Mouse (Mus musculus) spleen, embryonic (tissue): ENCODE data around the gene Ntrk3.

Experiments used
- CTCF ChIA-PET: fragments of 350-600 bp; sonication (Branson Sonifier 250); formaldehyde crosslinking; loops from one replicate; lab custom pipeline; 2022; lab: Charles Lee

The Ntrk3 gene

GRCm38 (mm10) chr7:78443373-78444036 is 294.3 kb downstream of the Ntrk3 start:
- CTCF ChIA-PET = no interaction called here

DNA sequence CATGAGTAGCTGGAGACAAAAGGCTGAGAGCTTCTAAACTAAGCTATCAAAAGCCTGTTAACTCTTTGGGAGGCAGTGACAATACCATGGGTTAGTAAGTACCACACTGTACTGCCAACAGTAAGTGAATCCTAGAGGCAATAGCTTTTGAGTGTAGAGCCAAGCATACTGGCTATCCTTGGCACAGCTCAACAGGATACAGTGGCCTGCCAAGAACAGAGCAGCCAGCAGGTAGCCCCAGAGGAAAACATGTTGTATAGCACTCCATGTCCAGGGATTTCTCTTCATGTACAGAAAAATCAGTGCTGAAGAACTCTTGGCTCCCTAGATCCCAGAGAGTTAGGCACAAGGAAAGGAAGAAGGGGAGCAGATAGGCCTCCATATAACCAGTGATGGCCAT is 296.1 kb downstream of the Ntrk3 start:
- CTCF ChIA-PET = no interaction called here

- CTCF ChIA-PET = no interaction called here
Measured at GRCm38 (mm10) chr7:78440896-78441295, 296.9 kb downstream of the Ntrk3 start.

GRCm38 (mm10) chr7:78440476-78440875 is 297.3 kb downstream of the Ntrk3 start:
- CTCF ChIA-PET = no interaction called here

DNA sequence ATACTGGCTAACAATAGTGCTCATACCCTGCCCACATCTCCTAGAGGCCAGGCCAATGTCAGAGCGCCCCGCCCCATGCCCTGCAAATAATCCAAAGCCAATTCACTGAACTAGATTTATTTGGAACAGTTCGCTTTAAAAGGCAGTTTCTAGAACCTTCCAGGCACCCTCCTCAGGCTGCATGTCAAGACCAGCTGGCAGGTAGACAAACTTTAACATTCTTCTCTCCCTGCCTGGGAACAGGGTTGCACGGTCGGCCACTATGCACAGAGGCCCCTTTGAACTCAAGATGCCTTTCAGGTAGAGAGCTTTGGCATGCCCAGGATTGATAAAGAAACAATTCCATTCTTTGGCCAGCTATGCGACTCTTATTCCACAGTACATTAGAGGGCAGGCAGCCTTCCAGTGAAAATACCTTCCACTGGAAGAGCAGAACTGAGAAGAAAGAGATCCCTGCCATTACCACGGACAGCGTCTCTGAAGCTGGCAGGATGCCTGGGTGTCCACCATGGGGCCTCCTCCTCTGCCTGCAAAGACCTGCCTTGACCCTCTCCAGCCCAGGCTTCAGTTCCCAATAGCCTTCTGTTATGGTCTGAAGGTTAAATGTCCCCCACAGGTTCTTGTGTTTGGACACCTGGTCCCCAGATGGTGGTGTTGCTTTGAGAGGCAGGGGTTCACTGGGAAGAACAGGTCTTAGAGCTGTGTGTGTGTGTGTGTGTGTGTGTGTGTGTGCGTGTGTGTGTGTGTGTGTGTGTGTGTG is 298.3 kb downstream of the Ntrk3 start:
- CTCF ChIA-PET = no interaction called here

DNA sequence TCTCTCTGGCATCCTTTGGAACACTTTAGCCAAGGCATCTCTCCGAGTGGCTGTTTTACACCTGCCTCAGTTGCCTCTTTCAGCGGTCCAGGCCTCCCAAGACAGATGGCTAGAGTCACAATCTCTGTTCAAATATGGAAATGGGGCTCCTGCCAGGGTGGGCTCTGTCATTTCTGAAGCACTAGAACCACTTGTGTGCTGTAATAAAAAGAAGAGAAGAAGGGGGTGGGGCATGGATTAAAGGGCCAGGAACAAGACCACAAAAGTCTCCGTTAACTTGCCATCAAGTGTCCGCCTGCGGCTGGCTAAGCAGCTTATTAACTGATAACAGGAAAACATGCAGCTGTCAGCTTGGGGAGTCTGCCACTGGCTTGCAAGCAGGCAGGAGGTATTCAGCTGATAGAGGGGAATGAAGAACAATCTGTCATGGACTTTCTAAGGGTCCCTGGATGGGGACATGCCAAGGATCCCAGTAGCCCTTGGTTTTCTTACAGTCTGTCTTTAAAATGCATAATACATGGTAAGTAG is 304.1 kb downstream of the Ntrk3 start:
- CTCF ChIA-PET = no interaction called here

GRCm38 (mm10) chr7:78431611-78432010 is 306.2 kb downstream of the Ntrk3 start:
- CTCF ChIA-PET = no interaction called here

GRCm38 (mm10) chr7:78412172-78412571 is 325.6 kb downstream of the Ntrk3 start:
- CTCF ChIA-PET = no interaction called here

- CTCF ChIA-PET = no interaction called here
Measured at GRCm38 (mm10) chr7:78409970-78410369, 327.8 kb downstream of the Ntrk3 start.

DNA sequence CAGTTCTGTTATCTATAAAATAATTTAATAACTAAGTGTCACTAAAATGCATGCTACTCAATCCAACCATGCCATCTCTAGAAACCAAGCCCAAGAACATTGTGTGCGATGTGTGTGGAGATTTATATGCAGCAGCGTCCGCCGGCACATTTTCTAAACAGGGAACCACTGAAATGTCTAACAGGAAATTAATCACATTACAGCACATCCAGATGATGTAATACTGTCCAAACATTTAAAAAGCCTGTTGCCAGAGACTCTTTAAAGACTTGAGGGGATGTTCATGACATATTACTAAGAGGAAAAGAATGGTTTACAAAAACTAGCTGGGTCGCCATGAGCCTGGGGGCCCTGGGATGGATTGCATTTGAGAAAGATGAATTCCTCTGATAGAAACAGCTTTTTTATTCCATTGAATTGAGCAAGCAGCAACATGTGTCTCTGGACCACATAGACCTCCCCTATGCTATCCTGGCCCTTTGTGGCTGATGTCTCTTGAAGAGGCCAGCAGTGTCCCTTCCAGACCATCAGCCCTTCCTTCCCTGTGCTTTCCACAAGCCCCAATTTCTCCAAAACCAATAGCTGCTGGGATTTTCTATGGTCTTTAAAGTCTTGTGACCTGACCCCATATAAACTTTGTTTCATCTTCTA is 331.0 kb downstream of the Ntrk3 start:
- CTCF ChIA-PET = no interaction called here

DNA sequence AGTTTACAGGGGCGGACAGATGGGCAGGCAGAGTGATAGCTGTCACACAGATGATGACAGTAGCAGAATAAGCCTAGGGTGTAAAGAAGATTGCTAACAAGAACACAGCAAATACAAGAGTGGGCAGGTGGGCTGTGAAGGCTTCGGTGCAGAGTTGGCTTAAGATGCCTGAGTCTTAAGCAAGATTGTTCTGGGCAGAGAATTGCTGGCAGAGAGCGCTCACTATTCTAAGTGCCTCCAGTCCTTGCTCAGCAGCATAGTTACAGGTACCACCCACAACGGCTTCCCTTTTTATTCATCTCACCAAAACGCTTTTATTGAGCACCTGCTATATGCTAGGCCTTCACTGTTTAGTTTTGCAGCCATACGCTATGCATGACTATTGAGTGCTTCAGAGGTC is 333.3 kb downstream of the Ntrk3 start:
- CTCF ChIA-PET = no interaction called here

DNA sequence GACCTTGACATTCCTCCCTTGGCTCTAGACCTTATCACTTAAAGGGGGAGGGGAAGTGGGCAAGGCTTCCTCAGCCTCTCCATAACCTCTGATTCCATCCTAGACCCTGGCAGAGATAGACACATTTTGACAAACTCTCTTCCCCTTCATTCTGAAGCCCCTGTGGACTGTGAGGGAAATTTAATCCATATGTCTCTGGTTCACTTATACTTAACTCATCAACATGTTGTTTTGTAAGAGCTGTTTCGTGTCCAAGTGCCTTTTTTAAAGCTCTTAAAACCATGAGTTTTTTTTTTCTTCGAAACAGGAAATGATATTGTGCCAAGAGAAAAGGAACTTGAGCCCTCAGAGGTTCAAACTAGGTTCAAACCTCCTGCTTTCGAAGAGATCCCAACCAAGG is 335.3 kb downstream of the Ntrk3 start:
- CTCF ChIA-PET = no interaction called here

GRCm38 (mm10) chr7:78400219-78400618 is 337.6 kb downstream of the Ntrk3 start:
- CTCF ChIA-PET = no interaction called here

DNA sequence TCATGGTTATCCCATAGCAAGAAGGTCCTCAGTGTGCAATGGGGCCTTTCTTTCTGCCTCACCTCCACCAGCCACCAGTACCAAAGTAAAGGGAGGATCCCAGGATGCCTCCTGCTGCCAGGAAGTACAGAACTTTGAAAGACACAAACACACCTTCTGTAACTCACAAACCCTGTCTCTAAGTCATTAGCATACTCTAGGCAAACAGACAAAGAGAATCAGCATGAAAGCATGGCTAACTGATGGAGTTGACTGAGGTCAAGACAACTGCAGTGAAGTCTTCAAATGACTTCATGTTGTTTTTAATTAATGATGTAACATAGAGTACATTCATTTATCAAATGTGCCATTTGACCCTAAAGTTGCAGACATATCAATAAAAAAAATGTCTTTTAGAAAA is 339.4 kb downstream of the Ntrk3 start:
- CTCF ChIA-PET = no interaction called here

DNA sequence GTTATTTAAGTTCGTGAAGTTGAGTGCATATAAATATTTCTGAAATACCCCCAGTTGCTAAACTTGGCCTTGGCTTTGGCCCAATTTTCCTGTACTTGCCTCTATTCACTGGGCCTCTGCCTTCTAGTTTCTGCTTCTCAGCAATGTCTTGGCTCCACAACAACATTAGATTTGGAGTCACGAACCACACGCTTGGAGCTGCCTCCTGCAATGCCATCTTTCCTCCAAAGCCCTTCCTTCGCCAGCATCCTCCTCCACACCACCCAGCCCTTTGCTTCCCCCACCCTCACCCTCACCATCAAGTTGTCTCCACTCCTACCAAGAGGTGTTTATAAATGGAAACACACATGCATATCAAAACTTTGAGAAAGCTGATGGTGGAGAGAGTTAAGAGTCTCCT is 340.6 kb downstream of the Ntrk3 start:
- CTCF ChIA-PET = no interaction called here

- CTCF ChIA-PET = no interaction called here
Measured at GRCm38 (mm10) chr7:78390019-78390418, 347.8 kb downstream of the Ntrk3 start.

DNA sequence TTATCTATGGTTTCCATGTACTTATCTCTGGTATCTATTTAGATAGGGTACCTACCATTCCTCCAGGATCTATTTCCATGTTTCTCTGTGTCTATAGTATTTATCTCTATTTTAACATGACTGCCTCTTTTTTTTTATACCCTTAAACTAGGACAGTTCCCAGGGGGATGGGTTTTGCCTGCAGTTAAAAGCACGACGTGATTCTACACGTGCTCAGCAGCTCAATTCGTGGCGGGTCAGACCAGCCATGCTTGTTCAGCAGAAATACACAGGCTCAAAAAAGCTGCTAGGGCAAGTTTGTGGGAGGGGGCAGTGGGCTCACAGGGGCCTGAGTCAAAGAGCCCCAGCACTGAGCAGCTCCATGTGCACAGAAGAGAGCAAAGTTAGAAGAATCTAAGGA is 349.7 kb downstream of the Ntrk3 start:
- CTCF ChIA-PET = no interaction called here

- CTCF ChIA-PET = no interaction called here
Measured at GRCm38 (mm10) chr7:78385971-78386370, 351.8 kb downstream of the Ntrk3 start.

DNA sequence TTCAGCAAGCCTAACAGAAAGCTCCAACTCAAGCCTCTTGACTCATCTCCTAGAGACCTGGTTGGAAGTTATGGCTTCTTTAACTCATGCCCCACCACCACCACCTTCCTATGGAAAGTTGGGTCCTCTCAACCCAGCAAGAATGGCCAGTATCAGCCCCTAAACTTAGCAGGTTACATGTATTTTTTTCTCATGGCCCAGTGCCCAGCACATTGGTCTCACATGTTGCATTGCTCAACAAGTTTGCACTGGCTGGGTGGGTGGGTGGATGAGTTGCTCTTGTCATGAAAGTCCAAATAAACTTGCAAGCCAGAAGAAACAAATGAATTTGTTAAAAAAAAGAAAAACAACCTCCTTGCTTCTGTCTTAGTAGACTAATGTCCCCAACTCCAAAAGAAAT is 353.7 kb downstream of the Ntrk3 start:
- CTCF ChIA-PET = no interaction called here

GRCm38 (mm10) chr7:78382126-78382525 is 355.7 kb downstream of the Ntrk3 start:
- CTCF ChIA-PET = no interaction called here

- CTCF ChIA-PET = no interaction called here
Measured at GRCm38 (mm10) chr7:78379784-78380183, 358.0 kb downstream of the Ntrk3 start.

GRCm38 (mm10) chr7:78378306-78378705 is 359.5 kb downstream of the Ntrk3 start:
- CTCF ChIA-PET = no interaction called here

DNA sequence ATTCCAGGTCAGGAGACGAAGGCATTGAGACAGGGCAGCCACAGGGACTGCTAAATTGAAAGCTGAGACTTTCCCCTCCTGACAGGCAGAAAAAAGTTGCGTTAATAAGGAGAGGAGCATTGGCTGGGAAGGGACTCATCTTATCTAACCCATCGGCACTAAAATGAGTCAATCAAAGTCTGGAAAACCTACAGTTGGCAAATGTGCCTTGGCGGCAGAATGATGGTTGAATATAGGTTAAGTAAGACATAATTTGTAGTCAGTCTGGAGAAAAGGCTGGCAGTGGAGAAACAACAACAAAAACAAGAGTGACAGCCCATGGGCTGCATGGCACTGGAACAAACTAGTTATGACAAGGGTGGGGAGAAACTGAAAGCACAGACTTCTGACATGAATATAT is 360.9 kb downstream of the Ntrk3 start:
- CTCF ChIA-PET = no interaction called here
